Mouse (Mus musculus) stomach, postnatal 0 days (tissue): ENCODE measurements around the gene Sdhaf3.

Source experiments
- CTCF ChIP-seq: IDR thresholded peaks from 2 replicates; pipeline ENCODE4 v1.5.1; 2016; ENCODE audit warnings: antibody characterized with exemption, low read depth, mild to moderate bottlenecking, moderate library complexity
- EP300 ChIP-seq: optimal IDR thresholded peaks from 2 replicates; pipeline ENCODE3; 2016; ENCODE audit warnings: antibody characterized with exemption

DNA sequence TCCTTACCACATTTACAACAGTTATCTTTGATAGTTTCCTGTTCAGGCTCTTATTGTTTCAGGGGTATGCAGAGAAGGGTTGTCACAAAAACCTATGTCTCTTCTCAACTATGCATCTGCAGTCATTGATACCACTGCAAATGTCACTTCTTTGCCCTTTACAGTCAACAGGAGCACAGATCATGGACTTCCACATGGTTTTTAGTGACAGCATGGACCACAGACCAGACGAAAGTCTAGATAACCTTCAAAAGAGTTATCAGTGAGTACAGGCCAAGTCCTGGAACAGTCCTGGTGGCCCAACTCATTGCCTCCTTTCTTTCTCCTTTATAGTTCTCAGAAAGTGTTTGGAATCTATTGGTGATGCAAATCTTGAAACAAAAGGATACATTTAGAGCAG lies 86.1 kb downstream of the Sdhaf3 start:
- TF ChIP-seq CTCF: no peak
- no peak for TF ChIP-seq EP300
